8 mouse cellular contexts compared by ENCODE assay signal in the genomic region with DNA sequence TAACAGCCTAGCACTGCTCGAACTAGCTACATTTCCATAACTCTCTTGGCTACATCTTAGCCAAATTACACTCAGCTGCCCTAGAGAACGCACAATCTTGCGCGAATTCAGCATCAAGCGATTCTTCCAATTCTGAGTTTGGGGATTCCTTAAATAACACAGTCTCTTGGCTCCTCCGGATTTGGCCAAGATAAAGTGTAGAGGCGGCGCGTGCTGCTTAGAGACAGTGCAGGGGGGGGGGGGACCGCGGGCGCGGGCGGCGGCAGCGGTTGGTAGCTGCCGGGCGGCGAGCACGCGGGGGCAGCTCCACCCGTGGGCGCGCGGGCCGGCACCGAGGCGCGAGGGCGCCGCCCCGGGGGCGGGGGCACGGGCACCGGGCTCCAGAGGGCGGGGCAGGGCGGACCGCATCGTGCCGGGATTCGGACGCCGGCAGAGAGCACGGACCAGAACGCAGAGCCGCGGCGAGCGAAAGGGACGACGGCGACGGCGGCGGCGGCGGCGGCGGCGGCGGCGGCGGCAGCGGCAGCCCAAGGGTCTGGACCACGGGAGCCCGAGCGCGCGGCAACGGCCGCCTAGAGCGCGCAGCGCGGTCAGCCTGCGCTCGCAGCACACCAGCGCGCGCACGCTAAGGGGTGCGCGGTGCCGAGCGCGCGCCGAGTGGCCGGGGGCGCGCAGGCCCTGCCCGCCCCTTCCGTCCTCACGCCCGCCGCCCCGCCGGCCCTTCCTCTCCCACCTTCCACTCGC. TPM values are rescaled to one million over a fixed set of nuclear protein-coding genes. Genes with fewer than 3 reads are reported as not detected.
DNase-seq lines count a peak whose midpoint lies in the region; ATAC-seq and TF ChIP-seq lines count a peak whose summit lies in the region.

A gene (plus strand): TSS at position 456 of the 744 bp plus-strand sequence.

- no peak for TF ChIP-seq RAD21 in MEL (IDR thresholded peaks at IDR 0.05; ENCODE audit: low read depth, low read length)

- peaks cover 36% of the 10 kb centered on the region for H3K79me2 ChIP-seq in MEL (ENCODE audit: control insufficient read depth, insufficient read depth, low read length, poor library complexity)

- H3K4me1 ChIP-seq in MEL (ENCODE audit: control insufficient read depth in 1 of 2, insufficient read depth in 2 of 2, low read length in 2 of 2), result peaks cover 17 to 20% of the 10 kb centered on the region in 2 experiments
- no peaks in the 10 kb centered on the region; the same call in 1 of the 2 replicates for H3K4me1 ChIP-seq in cerebellum, adult 2 months (ENCODE audit: control insufficient read depth, insufficient read depth, low read length)
- peaks cover 6% of the 10 kb centered on the region; the same call in 1 of the 2 replicates for H3K4me1 ChIP-seq in lung, embryonic 16.5 days (replicated peaks; ENCODE audit: control insufficient read depth, insufficient read depth, low read length)

- peak; percentile 44 to 59; a peak in 3 of 4 replicates for TF ChIP-seq POLR2A in MEL (IDR thresholded peaks at IDR 0.05; ENCODE audit: control insufficient read depth in 1 of 2, insufficient read depth in 1 of 2, low read depth in 1 of 2, low read length in 2 of 2, poor library complexity in 1 of 2)
- peak; percentile 38 for TF ChIP-seq POLR2A in cerebellum, adult 2 months (IDR thresholded peaks at IDR 0.05; ENCODE audit: borderline replicate concordance, insufficient read depth, low read length)

- H3K4me2 ChIP-seq in lung, embryonic 16.5 days (ENCODE audit: low read depth, low read length), result peak within 1 kb of the TSS; percentile 71

- under 1% methylated on average over 74 of the region's 99 CpGs for WGBS in cerebellum, adult 2 months
- WGBS in lung, embryonic 16.5 days, result under 1% methylated on average over 46 of the region's 99 CpGs

- peaks cover 0 to 40% of the 10 kb centered on the region in 2 experiments; a peak in 3 of 4 replicates for H3K36me3 ChIP-seq in MEL (ENCODE audit: control insufficient read depth in 1 of 2, insufficient read depth in 2 of 2, low read length in 2 of 2)
- H3K36me3 ChIP-seq in lung, embryonic 16.5 days (ENCODE audit: control insufficient read depth, insufficient read depth, low read length), result no peaks in the 10 kb centered on the region

- ATAC-seq in lung, embryonic 16.5 days (ENCODE audit: low read depth), result peak; percentile 95

- peak within 1 kb of the TSS; percentile 90 for H3K27ac ChIP-seq in MEL (ENCODE audit: control insufficient read depth, low read depth, low read length)
- H3K27ac ChIP-seq in cerebellum, adult 2 months (ENCODE audit: insufficient read depth, low read length), result peak within 1 kb of the TSS; percentile 91
- peak within 1 kb of the TSS; percentile 96 for H3K27ac ChIP-seq in lung, embryonic 16.5 days (ENCODE audit: low read length)

- no peaks in the 10 kb centered on the region for H3K9me3 ChIP-seq in MEL (replicated peaks; ENCODE audit: insufficient read depth, low read length)
- H3K9me3 ChIP-seq in lung, embryonic 16.5 days (ENCODE audit: control insufficient read depth, low read length), result no peaks in the 10 kb centered on the region

- peak within 1 kb of the TSS; percentile 98 for H3K9ac ChIP-seq in MEL (ENCODE audit: control insufficient read depth, low read depth, low read length, poor library complexity, severe bottlenecking)
- peak within 1 kb of the TSS; percentile 99 for H3K9ac ChIP-seq in lung, embryonic 16.5 days (ENCODE audit: low read length)

- peak; percentile 86 for DNase-seq in MEL (ENCODE audit: low read depth, low spot score)
- peak; percentile 84 to 86 for DNase-seq in cerebellum, adult 2 months
- DNase-seq in forelimb bud, embryonic 11.5 days (ENCODE audit: low read depth, low spot score), result peak; percentile 80
- DNase-seq in heart, postnatal 4 days, result peak; percentile 74
- peak; percentile 67 for DNase-seq in layer of hippocampus, adult 9-11 months
- DNase-seq in ovary, postnatal 10 days (ENCODE audit: low spot score), result peak; percentile 48
- peak; percentile 76 for DNase-seq in thymus, postnatal 0 days (ENCODE audit: low spot score)

- H3K27me3 ChIP-seq in MEL (ENCODE audit: control insufficient read depth in 1 of 2, insufficient read depth in 2 of 2, low read length in 2 of 2), result no peaks in the 10 kb centered on the region
- no peaks in the 10 kb centered on the region for H3K27me3 ChIP-seq in cerebellum, adult 2 months (ENCODE audit: control insufficient read depth, insufficient read depth, low read length)
- no peaks in the 10 kb centered on the region for H3K27me3 ChIP-seq in lung, embryonic 16.5 days (ENCODE audit: control insufficient read depth, insufficient read depth, low read depth, low read length)

- H3K4me3 ChIP-seq in MEL (ENCODE audit: control insufficient read depth in 1 of 2, insufficient read depth in 1 of 2, low read depth in 2 of 2, low read length in 2 of 2), result peak within 1 kb of the TSS; percentile 96 to 100
- peak within 1 kb of the TSS; percentile 100 for H3K4me3 ChIP-seq in cerebellum, adult 2 months (replicated peaks; ENCODE audit: insufficient read depth, low read depth, low read length)
- peak within 1 kb of the TSS; percentile 97 for H3K4me3 ChIP-seq in lung, embryonic 16.5 days (ENCODE audit: low read length)

- TF ChIP-seq EP300 in MEL (IDR thresholded peaks at IDR 0.05; ENCODE audit: low read depth in 1 of 2, low read length in 2 of 2), result peak in 1 of 2 experiments; percentile 21; a peak in 1 of 4 replicates

- TF ChIP-seq CTCF in MEL (IDR thresholded peaks at IDR 0.05 in 2 of 3, conservative IDR thresholded peaks at IDR 0.05 in 1 of 3; ENCODE audit: control insufficient read depth in 1 of 3, insufficient read depth in 1 of 3, low read depth in 2 of 3, low read length in 3 of 3, poor library complexity in 1 of 3, severe bottlenecking in 1 of 3), result no peak
- no peak for TF ChIP-seq CTCF in cerebellum, adult 2 months (IDR thresholded peaks at IDR 0.05; ENCODE audit: borderline replicate concordance, insufficient read depth, low read depth, low read length)

TF ChIP-seq in MEL, 35 proteins besides CTCF, POLR2A, EP300 and RAD21:
- TF ChIP-seq ZMIZ1 (IDR thresholded peaks at IDR 0.05; ENCODE audit: low read depth, low read length) (peak; percentile 4; the same call in 1 of the 2 replicates), E2F4 (IDR thresholded peaks at IDR 0.05; ENCODE audit: borderline replicate concordance, low read depth, low read length) (no peak), ETS1 (IDR thresholded peaks at IDR 0.05; ENCODE audit: low read depth, low read length) (0 out of 2 replicates have a peak, but pooled peaks have one; percentile 22), GABPA (IDR thresholded peaks at IDR 0.05; ENCODE audit: low read depth, low read length) (no peak), BHLHE40 (IDR thresholded peaks at IDR 0.05; ENCODE audit: borderline replicate concordance, low read depth, low read length) (no peak; the same call in 1 of the 2 replicates), MYC (IDR thresholded peaks at IDR 0.05; ENCODE audit: low read depth, low read length) (no peak), NRF1 (IDR thresholded peaks at IDR 0.05; ENCODE audit: insufficient read depth, low read depth, low read length, poor library complexity, severe bottlenecking) (peak; percentile 45; the same call in 1 of the 2 replicates), POLR2AphosphoS2 (IDR thresholded peaks at IDR 0.05; ENCODE audit: low read length) (no peak), GATA1 (IDR thresholded peaks at IDR 0.05; ENCODE audit: low read depth, low read length) (0 out of 2 replicates have a peak, but pooled peaks have one; percentile 4), JUND (IDR thresholded peaks at IDR 0.05; ENCODE audit: low read depth, low read length) (no peak), ZKSCAN1 (IDR thresholded peaks at IDR 0.05; ENCODE audit: low read depth, low read length) (no peak), MXI1 (IDR thresholded peaks at IDR 0.05; ENCODE audit: low read depth, low read length) (peak; percentile 32; the same call in 1 of the 2 replicates), MYB (IDR thresholded peaks at IDR 0.05; ENCODE audit: low read depth, low read length) (no peak), TAL1 (IDR thresholded peaks at IDR 0.05; ENCODE audit: low read length) (no peak), ELF1 (IDR thresholded peaks at IDR 0.05; ENCODE audit: low read depth, low read length) (no peak), MAZ (IDR thresholded peaks at IDR 0.05; ENCODE audit: low read depth, low read length) (no peak), SIN3A (IDR thresholded peaks at IDR 0.05; ENCODE audit: low read length) (peak; percentile 65), MAX (IDR thresholded peaks at IDR 0.05; ENCODE audit: low read length) (peak; percentile 24; the same call in 1 of the 2 replicates), NELFE (IDR thresholded peaks at IDR 0.05; ENCODE audit: low read depth, low read length) (no peak), USF2 (IDR thresholded peaks at IDR 0.05; ENCODE audit: borderline replicate concordance in 1 of 2, insufficient read depth in 1 of 2, low read depth in 1 of 2, low read length in 2 of 2) (no peak), RCOR1 (IDR thresholded peaks at IDR 0.05; ENCODE audit: low read depth, low read length) (no peak), ZC3H11A (IDR thresholded peaks at IDR 0.05; ENCODE audit: low read depth, low read length) (no peak), TCF12 (IDR thresholded peaks at IDR 0.05; ENCODE audit: low read depth, low read length) (0 out of 2 replicates have a peak, but pooled peaks have one; percentile 2)

RNA-seq across cellular contexts. Expression of the gene that starts here (rescaled TPM):
- total RNA-seq in MEL (2012; rRNA removed), result 39.1 and 45.4 TPM in 2 replicates
- polyA plus RNA-seq in MEL (2012; ENCODE audit: insufficient read depth in 1 of 2, insufficient read length in 2 of 2, low read depth in 1 of 2, low replicate concordance in 2 of 2, missing spikeins in 1 of 2), result 10 to 100 TPM in 1 of 2 experiments, not detected in 1; 30.8 TPM
- 61.1 and 62.0 TPM in 2 replicates for polyA plus RNA-seq in cerebellum, adult 2 months (2012; rRNA removed)
- 10 to 100 TPM; 26.8 to 29.2 TPM for total RNA-seq in heart, postnatal 4 days (2021)
- 9.7 and 10.5 TPM in 2 replicates for polyA plus RNA-seq in lung, embryonic 16.5 days (2015; fragmentation: Nextera tagmentation; extraction: Ambion mirVana)
- polyA plus RNA-seq in thymus, postnatal 0 days (2015; fragmentation: Nextera tagmentation; extraction: Ambion mirVana), result 21.8 and 29.2 TPM in 2 replicates

Comparison
In these comparisons a context has a peak if more than half of its experiments do, and no peak if none do; other contexts are left out.
1. Peak in every context shown above with its lines: DNase-seq, ATAC-seq, H3K4me3 ChIP-seq and H3K27ac ChIP-seq.